Mouse (Mus musculus): ENCODE data around the gene Olfr474. TPM values are rescaled to one million over a fixed set of nuclear protein-coding genes. Genes with fewer than 3 reads are reported as not detected.
"Not testable (repeated sequence)": the region's sequence is repeated elsewhere in the genome, so short reads cannot be mapped to it uniquely, and the experiment has no call there.

Olfr474 gene
- not detected in 2 replicates for polyA plus RNA-seq (2014; fragmentation: Nextera tagmentation; extraction: Ambion mirVana)

DNA sequence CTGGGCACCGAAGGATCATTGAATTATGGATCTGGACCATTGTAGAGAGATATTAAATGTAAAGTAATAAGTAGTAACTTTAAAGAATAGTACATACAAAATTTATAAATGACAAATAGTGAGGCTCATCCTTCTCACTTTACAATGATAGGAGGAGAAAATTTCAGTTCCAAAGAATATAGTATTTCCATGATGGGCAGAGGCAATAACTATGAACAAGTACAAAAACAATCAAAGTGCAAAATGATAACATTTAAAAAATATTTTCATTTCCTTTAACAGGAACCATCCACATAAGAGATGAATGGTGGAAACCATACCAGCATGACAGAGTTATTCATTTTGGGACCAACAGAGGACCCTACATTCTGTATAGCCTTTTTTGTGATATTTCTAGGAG, at the start of gene Olfr474:
Gene Olfr474 (plus strand): TSS at position 301 of the 400 bp plus-strand sequence.
- H3K27me3 ChIP-seq (ENCODE audit: control insufficient read depth, insufficient read depth, low read length): no peaks in the 10 kb centered on the region
- no peaks in the 10 kb centered on the region for H3K36me3 ChIP-seq (ENCODE audit: control insufficient read depth, insufficient read depth, low read length)
- no peak within 1 kb of the TSS for H3K4me2 ChIP-seq (replicated peaks; ENCODE audit: low read depth, low read length)
- H3K27ac ChIP-seq (ENCODE audit: low read length): no peak within 1 kb of the TSS
- no peak within 1 kb of the TSS for H3K4me3 ChIP-seq (ENCODE audit: low read depth, low read length)
- no peak for ATAC-seq (ENCODE audit: insufficient number of reproducible peaks, insufficient read depth, low FRiP score, low read depth)
- no peaks in the 10 kb centered on the region for H3K9me3 ChIP-seq (ENCODE audit: control insufficient read depth, low read depth, low read length)
- 88% methylated on average over 1 of the region's 1 CpGs for WGBS
- no peaks in the 10 kb centered on the region for H3K4me1 ChIP-seq (ENCODE audit: control insufficient read depth, insufficient read depth, low read length)
- no peak within 1 kb of the TSS for H3K9ac ChIP-seq (replicated peaks; ENCODE audit: low read depth, low read length)

DNA sequence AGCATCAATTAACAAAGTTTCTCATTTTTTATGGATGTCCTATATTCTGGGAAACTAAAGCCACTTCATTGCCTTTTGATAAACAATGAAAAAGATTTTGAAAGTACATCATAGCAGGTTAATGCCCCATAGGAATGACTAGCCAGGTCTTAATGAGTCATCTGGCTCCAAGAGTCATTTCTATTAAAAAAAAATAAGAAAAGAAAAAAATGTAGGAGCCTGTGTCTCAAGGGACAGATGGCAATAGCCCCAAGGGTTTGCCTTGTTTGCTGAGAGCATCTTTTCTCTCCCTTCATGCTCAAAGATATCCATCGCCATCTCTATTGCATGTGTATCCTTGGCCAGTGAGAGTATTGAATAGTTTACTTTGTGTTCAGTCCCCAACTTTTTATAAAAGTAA, 24.3 kb upstream of the Olfr474 start, which contains the start of gene Olfr473:
Gene Olfr473 (plus strand): TSS at position 301 of the 400 bp plus-strand sequence.
- Histone ChIP-seq H3K4me1 (ENCODE audit: control insufficient read depth, insufficient read depth, low read length) (no peaks in the 10 kb centered on the region), H3K4me2 (replicated peaks; ENCODE audit: low read depth, low read length) (no peak within 1 kb of the TSS), H3K36me3 (ENCODE audit: control insufficient read depth, insufficient read depth, low read length) (no peaks in the 10 kb centered on the region), H3K4me3 (ENCODE audit: low read depth, low read length) (no peak within 1 kb of the TSS), H3K9ac (replicated peaks; ENCODE audit: low read depth, low read length) (no peak within 1 kb of the TSS), H3K27ac (ENCODE audit: low read length) (no peak within 1 kb of the TSS), H3K27me3 (ENCODE audit: control insufficient read depth, insufficient read depth, low read length) (no peaks in the 10 kb centered on the region), H3K9me3 (ENCODE audit: control insufficient read depth, low read depth, low read length) (no peaks in the 10 kb centered on the region)
- ATAC-seq (ENCODE audit: insufficient number of reproducible peaks, insufficient read depth, low FRiP score, low read depth): no peak
- WGBS: 94% methylated on average over 1 of the region's 1 CpGs

DNA sequence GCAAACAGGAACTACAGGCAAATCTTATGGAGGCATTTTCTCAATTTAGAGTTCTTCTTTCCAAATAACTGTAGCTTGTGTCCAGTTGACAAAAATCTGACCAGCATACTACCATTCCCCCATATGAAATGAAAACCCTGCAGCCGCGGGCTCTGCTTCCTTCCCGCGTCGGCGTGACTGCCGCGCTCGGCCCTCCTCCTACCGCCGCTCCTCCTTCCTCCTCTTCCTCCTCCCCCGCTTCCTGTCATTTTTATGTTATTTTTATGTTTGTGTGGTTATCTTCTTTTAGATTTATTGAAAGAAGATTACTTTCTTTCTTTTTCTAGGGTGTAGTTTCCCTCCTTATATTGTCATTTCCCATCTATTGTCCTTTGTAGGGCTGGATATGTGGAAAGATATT, 1.9 kb upstream of the Olfr474 start:
- H3K27me3 ChIP-seq (ENCODE audit: control insufficient read depth, insufficient read depth, low read length); H3K4me3 ChIP-seq (ENCODE audit: low read depth, low read length); H3K9me3 ChIP-seq (ENCODE audit: control insufficient read depth, low read depth, low read length); ATAC-seq (ENCODE audit: insufficient number of reproducible peaks, insufficient read depth, low FRiP score, low read depth); H3K4me1 ChIP-seq (ENCODE audit: control insufficient read depth, insufficient read depth, low read length); H3K9ac ChIP-seq (replicated peaks; ENCODE audit: low read depth, low read length); H3K27ac ChIP-seq (ENCODE audit: low read length); H3K4me2 ChIP-seq (replicated peaks; ENCODE audit: low read depth, low read length); H3K36me3 ChIP-seq (ENCODE audit: control insufficient read depth, insufficient read depth, low read length): not testable (repeated sequence)
- WGBS: 96% methylated on average over 12 of the region's 12 CpGs

DNA sequence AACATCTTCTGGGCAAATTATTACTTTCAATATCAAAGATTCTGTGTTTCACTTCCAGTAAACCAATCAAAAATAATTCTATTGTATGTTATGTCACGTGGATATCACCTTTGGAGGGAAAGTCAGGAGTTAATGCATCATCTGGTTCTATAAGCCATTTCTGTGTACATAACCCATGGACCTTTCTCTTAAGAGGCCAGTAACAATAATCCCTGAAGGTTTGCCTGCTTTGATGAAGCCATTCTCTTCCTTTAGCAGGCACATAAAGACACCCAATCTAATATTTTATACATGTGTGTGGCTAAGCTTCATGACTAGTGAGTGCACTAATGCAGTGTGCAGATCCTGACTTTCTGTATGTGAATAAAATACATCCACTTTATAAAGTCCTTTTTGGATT, 10.1 kb downstream of the Olfr474 start, which contains the start of gene Olfr476:
Gene Olfr476 (plus strand): TSS at position 301 of the 400 bp plus-strand sequence.
- no peak for ATAC-seq (ENCODE audit: insufficient number of reproducible peaks, insufficient read depth, low FRiP score, low read depth)
- H3K27ac ChIP-seq (ENCODE audit: low read length): no peak within 1 kb of the TSS
- 36% methylated on average over 1 of the region's 1 CpGs for WGBS
- H3K9ac ChIP-seq (replicated peaks; ENCODE audit: low read depth, low read length): no peak within 1 kb of the TSS
- H3K36me3 ChIP-seq (ENCODE audit: control insufficient read depth, insufficient read depth, low read length): no peaks in the 10 kb centered on the region
- no peak within 1 kb of the TSS for H3K4me3 ChIP-seq (ENCODE audit: low read depth, low read length)
- H3K9me3 ChIP-seq (ENCODE audit: control insufficient read depth, low read depth, low read length): no peaks in the 10 kb centered on the region
- no peaks in the 10 kb centered on the region for H3K4me1 ChIP-seq (ENCODE audit: control insufficient read depth, insufficient read depth, low read length)
- H3K4me2 ChIP-seq (replicated peaks; ENCODE audit: low read depth, low read length): no peak within 1 kb of the TSS
- H3K27me3 ChIP-seq (ENCODE audit: control insufficient read depth, insufficient read depth, low read length): no peaks in the 10 kb centered on the region

DNA sequence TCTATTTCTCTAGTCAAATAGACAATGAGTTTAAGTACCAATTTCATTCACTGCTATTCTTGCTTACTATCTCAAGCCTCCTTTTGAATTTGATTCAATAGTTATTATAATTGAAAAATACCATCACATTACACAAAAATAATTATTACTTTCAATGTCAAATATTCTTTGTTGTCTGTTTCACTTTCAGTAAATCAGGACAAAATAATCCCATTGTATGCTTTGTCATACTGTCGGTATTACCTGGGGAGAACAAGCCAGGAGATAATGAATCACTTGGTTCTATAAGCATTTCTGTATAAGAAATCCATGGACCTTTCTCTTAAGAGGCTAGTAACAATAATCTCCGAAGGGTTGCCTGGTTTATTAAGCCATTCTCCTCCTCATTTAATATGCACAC, 31.9 kb downstream of the Olfr474 start, which contains the start of gene Olfr477:
Gene Olfr477 (plus strand): TSS at position 301 of the 400 bp plus-strand sequence.
- ATAC-seq (ENCODE audit: insufficient number of reproducible peaks, insufficient read depth, low FRiP score, low read depth): no peak
- Histone ChIP-seq H3K9me3 (ENCODE audit: control insufficient read depth, low read depth, low read length) (no peaks in the 10 kb centered on the region), H3K4me2 (replicated peaks; ENCODE audit: low read depth, low read length) (no peak within 1 kb of the TSS), H3K27me3 (ENCODE audit: control insufficient read depth, insufficient read depth, low read length) (no peaks in the 10 kb centered on the region), H3K4me1 (ENCODE audit: control insufficient read depth, insufficient read depth, low read length) (no peaks in the 10 kb centered on the region), H3K4me3 (ENCODE audit: low read depth, low read length) (no peak within 1 kb of the TSS), H3K9ac (replicated peaks; ENCODE audit: low read depth, low read length) (no peak within 1 kb of the TSS), H3K36me3 (ENCODE audit: control insufficient read depth, insufficient read depth, low read length) (no peaks in the 10 kb centered on the region), H3K27ac (ENCODE audit: low read length) (no peak within 1 kb of the TSS)
- WGBS: 80% methylated on average over 2 of the region's 2 CpGs

Other genes starting within 250 kb of the Olfr474 start
- 0.12 and 0.14 TPM in 2 replicates for gene Cyb5r2, start 196.6 kb upstream of the Olfr474 start, polyA plus RNA-seq (2014; fragmentation: Nextera tagmentation; extraction: Ambion mirVana)
- not detected in 2 replicates for gene Ovch2, start 153.4 kb upstream of the Olfr474 start, polyA plus RNA-seq (2014; fragmentation: Nextera tagmentation; extraction: Ambion mirVana)
- not detected in 2 replicates for gene Olfr467, start 142.4 kb upstream of the Olfr474 start, polyA plus RNA-seq (2014; fragmentation: Nextera tagmentation; extraction: Ambion mirVana)
- gene Olfr469, start 129.1 kb upstream of the Olfr474 start, polyA plus RNA-seq (2014; fragmentation: Nextera tagmentation; extraction: Ambion mirVana): not detected in 2 replicates
- not detected in 2 replicates for gene Olfr470, start 107.2 kb upstream of the Olfr474 start, polyA plus RNA-seq (2014; fragmentation: Nextera tagmentation; extraction: Ambion mirVana)
- not detected in 2 replicates for gene Olfr472, start 56.7 kb upstream of the Olfr474 start, polyA plus RNA-seq (2014; fragmentation: Nextera tagmentation; extraction: Ambion mirVana)
- gene Olfr473, start 24.2 kb upstream of the Olfr474 start, polyA plus RNA-seq (2014; fragmentation: Nextera tagmentation; extraction: Ambion mirVana): not detected in 2 replicates
- gene Olfr476, start 10.2 kb downstream of the Olfr474 start, polyA plus RNA-seq (2014; fragmentation: Nextera tagmentation; extraction: Ambion mirVana): not detected in 2 replicates
- not detected in 2 replicates for gene Olfr477, start 32.0 kb downstream of the Olfr474 start, polyA plus RNA-seq (2014; fragmentation: Nextera tagmentation; extraction: Ambion mirVana)
- not detected in 2 replicates for gene Olfr478, start 79.3 kb downstream of the Olfr474 start, polyA plus RNA-seq (2014; fragmentation: Nextera tagmentation; extraction: Ambion mirVana)
- not detected in 2 replicates for gene Olfr479, start 96.0 kb downstream of the Olfr474 start, polyA plus RNA-seq (2014; fragmentation: Nextera tagmentation; extraction: Ambion mirVana)
- not detected in 2 replicates for gene Olfr480, start 112.7 kb downstream of the Olfr474 start, polyA plus RNA-seq (2014; fragmentation: Nextera tagmentation; extraction: Ambion mirVana)
- not detected in 2 replicates for gene Olfr481, start 125.2 kb downstream of the Olfr474 start, polyA plus RNA-seq (2014; fragmentation: Nextera tagmentation; extraction: Ambion mirVana)
- gene Olfr482, start 142.9 kb downstream of the Olfr474 start, polyA plus RNA-seq (2014; fragmentation: Nextera tagmentation; extraction: Ambion mirVana): 0.17 TPM in 1 of 2 replicates, not detected in the other
- not detected in 2 replicates for gene Olfr483, start 146.2 kb downstream of the Olfr474 start, polyA plus RNA-seq (2014; fragmentation: Nextera tagmentation; extraction: Ambion mirVana)
- not detected in 2 replicates for gene Olfr484, start 172.8 kb downstream of the Olfr474 start, polyA plus RNA-seq (2014; fragmentation: Nextera tagmentation; extraction: Ambion mirVana)
- gene Olfr485, start 205.2 kb downstream of the Olfr474 start, polyA plus RNA-seq (2014; fragmentation: Nextera tagmentation; extraction: Ambion mirVana): not detected in 2 replicates
- not detected in 2 replicates for gene Olfr486, start 218.1 kb downstream of the Olfr474 start, polyA plus RNA-seq (2014; fragmentation: Nextera tagmentation; extraction: Ambion mirVana)

Measured in stomach, embryonic 14.5 days (tissue).